Mouse (Mus musculus) forebrain, embryonic 10.5 days (tissue): ENCODE data around the gene Pnlip. TPM values are rescaled to one million over a fixed set of nuclear protein-coding genes. Genes with fewer than 3 reads are reported as not detected.

ENCODE experiments used
- DNase-seq: peaks from one replicate; pipeline ENCODE4 v3.0.0-alpha.2; 2017; ENCODE audit warnings: low spot score; ENCODE audit errors: extremely low spot score
- H3K27ac ChIP-seq: fragments of 300-500 bp; sonication (generic); 2 replicates; pipeline ENCODE4 v1.5.1; 2016; ENCODE audit warnings: mild to moderate bottlenecking
- H3K27me3 ChIP-seq: fragments of 300-500 bp; sonication (generic); 2 replicates; pipeline ENCODE4 v1.6.1; 2016; ENCODE audit warnings: mild to moderate bottlenecking; ENCODE audit not compliant: poor library complexity, severe bottlenecking
- H3K36me3 ChIP-seq: fragments of 300-500 bp; sonication (generic); replicated peaks from 2 replicates; pipeline ENCODE4 v1.6.1; 2016; ENCODE audit warnings: mild to moderate bottlenecking, moderate library complexity
- H3K4me1 ChIP-seq: fragments of 300-500 bp; sonication (generic); 2 replicates; pipeline ENCODE4 v1.6.1; 2016
- H3K4me3 ChIP-seq: fragments of 300-500 bp; sonication (generic); 2 replicates; pipeline ENCODE4 v1.5.1; 2016; ENCODE audit warnings: mild to moderate bottlenecking, moderate library complexity
- H3K9me3 ChIP-seq: fragments of 300-500 bp; sonication (generic); 2 replicates; pipeline ENCODE4 v1.6.1; 2016; ENCODE audit warnings: mild to moderate bottlenecking, moderate library complexity
- WGBS: fragments of 180-500 bp; shearing (Covaris S2); methylation state at CpG from one replicate; pipeline ENCODE4 v1.1.7; 2016; 5-methylcytosine and 5-hydroxymethylcytosine counted together
- polyA plus RNA-seq: library from polyadenylated mRNA; unstranded; fragments of >200 nt; fragmentation: Nextera tagmentation; extraction: Ambion mirVana; gene quantifications from 2 replicates; pipeline ENCODE4 v1.2.1, GENCODE M21; 2016

The Pnlip gene
- polyA plus RNA-seq, 1 experiment from 2014 or later = not detected

DNA sequence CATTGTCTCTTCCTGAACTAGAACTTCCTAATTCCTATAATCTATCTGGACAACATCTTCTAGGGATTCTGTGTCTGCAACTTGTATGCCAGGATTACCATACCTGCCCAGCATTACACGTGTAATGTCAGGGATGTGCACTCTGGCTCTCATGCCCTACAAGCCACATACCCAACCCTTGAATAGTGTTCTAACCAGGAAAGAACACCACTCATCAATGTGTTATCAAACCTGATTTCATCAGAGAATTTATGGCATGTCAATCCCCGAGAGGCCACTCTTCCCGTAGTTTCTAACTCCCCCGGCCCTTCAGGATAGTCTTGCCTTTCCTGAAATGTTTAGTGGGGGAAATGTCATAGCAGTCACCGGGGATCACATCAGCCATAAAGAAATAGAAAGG, 12.6 kb downstream of the Pnlip start:
- Histone ChIP-seq H3K9me3 (no peaks in the 10 kb centered on the region), H3K27ac (no peak overlapping the region), H3K4me3 (no peak overlapping the region), H3K27me3 (no peaks in the 10 kb centered on the region), H3K4me1 (no peaks in the 10 kb centered on the region), H3K36me3 (no peaks in the 10 kb centered on the region)
- no peak for DNase-seq
- 88% methylated on average over 5 of the region's 5 CpGs for WGBS

DNA sequence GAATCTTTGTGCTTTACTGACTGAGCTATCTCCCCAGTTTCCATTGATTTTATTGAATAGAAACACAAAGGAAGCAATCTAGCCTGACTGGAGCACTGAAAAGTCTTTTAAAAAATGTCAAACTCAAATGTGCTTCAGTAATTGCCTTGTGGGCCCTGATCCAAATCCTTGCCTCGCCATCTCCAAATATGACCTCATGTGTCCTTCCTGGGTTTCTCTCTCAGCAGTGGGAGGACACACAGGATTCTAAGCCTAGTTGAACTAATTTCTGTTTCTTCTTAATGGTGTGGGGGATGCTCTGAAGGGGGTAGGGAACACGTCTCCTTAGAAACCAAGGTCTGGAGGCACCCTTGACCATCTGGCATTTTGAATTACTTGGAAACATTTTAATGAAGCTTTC, 22.3 kb downstream of the Pnlip start:
- Histone ChIP-seq H3K9me3 (no peaks in the 10 kb centered on the region), H3K4me3 (no peak overlapping the region), H3K27ac (no peak overlapping the region), H3K36me3 (no peaks in the 10 kb centered on the region), H3K4me1 (peaks cover 9% of the 10 kb centered on the region), H3K27me3 (no peaks in the 10 kb centered on the region)
- DNase-seq = no peak
- 69% methylated on average over 2 of the region's 2 CpGs for WGBS

DNA sequence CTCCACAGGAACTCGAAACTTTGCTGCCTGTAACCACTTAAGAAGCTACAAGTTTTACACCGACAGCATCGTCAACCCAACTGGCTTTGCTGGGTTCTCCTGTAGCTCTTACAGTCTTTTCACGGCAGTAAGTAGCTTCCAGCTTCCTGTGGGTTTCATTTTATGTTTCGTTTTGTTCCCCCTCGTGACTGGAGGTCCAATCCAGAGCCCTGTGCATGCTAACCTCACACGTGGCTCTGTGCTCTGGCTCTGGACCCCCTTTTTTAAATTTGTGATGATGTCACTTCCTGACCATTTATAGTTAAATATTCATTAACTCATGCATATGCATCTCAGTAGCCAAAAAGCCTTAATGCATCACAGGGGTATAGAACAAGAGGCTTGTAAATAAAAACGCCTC, 24.8 kb downstream of the Pnlip start:
- WGBS = 84% methylated on average over 8 of the region's 8 CpGs
- no peak for DNase-seq
- no peak overlapping the region for H3K4me3 ChIP-seq
- H3K27ac ChIP-seq = no peak overlapping the region
- H3K36me3 ChIP-seq = no peaks in the 10 kb centered on the region
- no peaks in the 10 kb centered on the region for H3K9me3 ChIP-seq
- no peaks in the 10 kb centered on the region for H3K27me3 ChIP-seq
- peaks cover 9% of the 10 kb centered on the region for H3K4me1 ChIP-seq

DNA sequence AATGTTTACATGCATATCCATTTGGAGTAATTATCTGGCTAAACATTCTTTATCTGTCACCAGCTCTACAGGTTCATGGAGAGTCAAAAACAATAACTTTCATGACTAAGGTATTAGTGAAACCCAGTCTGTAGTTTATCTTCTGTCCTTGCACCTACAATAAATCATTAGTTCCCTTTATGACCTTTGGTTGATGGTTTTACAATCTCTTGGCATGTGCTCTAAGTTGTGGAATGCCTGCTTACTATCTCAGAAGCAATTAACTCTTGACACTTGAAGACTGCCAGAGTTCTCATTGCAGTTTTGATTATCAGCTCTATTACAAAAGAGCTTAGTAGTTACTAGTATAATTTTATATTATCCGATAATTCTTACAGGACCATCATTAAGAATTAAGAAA, 36.6 kb downstream of the Pnlip start:
- H3K4me1 ChIP-seq = no peaks in the 10 kb centered on the region
- no peak overlapping the region for H3K4me3 ChIP-seq
- no peak overlapping the region for H3K27ac ChIP-seq
- H3K27me3 ChIP-seq = no peaks in the 10 kb centered on the region
- DNase-seq = no peak
- H3K9me3 ChIP-seq = no peaks in the 10 kb centered on the region
- WGBS = 91% methylated on average over 1 of the region's 1 CpGs
- no peaks in the 10 kb centered on the region for H3K36me3 ChIP-seq

DNA sequence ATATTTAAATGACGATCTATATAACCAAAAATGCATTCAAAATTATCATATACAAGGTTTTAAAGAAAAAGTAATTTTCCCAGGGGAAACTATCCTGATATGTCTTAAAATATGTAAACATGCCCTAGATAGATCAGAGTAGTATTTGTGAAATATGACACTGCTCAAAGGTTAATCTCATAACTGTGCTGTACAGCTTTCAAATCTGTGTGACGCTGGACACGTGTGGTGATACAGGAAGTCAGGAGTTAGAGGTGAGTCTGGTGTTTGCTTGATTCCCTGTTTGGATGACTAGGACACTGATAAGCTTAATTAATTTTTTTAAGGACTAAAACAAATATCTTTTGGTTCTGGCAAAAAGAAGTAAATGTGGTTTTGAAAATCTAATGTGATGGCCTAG, 43.0 kb downstream of the Pnlip start:
- H3K36me3 ChIP-seq = no peaks in the 10 kb centered on the region
- no peaks in the 10 kb centered on the region for H3K27me3 ChIP-seq
- no peak overlapping the region for H3K27ac ChIP-seq
- H3K4me1 ChIP-seq = no peaks in the 10 kb centered on the region
- no peak for DNase-seq
- H3K4me3 ChIP-seq = no peak overlapping the region
- WGBS = 89% methylated on average over 3 of the region's 3 CpGs
- no peaks in the 10 kb centered on the region for H3K9me3 ChIP-seq

DNA sequence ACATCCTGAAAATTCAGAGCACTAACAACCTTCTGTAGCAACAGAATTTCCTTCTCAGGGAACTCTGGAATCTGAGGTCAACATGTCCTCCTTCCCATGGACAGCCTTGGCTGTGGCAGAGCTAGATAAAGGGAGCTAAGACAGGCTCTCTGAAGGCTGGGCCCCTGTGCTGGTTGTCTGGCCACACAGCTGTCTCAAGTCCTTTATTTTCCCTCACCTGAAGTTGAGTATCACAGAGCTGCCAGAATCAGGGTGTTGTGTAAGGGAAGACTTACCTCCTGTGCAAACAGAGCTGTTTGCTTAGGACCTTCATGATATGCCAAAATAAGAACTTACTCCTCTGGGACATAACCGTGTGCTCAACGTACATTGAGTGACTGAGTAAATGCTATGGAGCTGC, 43.9 kb downstream of the Pnlip start:
- Histone ChIP-seq H3K9me3 (no peaks in the 10 kb centered on the region), H3K27ac (no peak overlapping the region), H3K4me1 (no peaks in the 10 kb centered on the region), H3K4me3 (no peak overlapping the region), H3K36me3 (no peaks in the 10 kb centered on the region), H3K27me3 (no peaks in the 10 kb centered on the region)
- WGBS = 91% methylated on average over 2 of the region's 2 CpGs
- DNase-seq = no peak

DNA sequence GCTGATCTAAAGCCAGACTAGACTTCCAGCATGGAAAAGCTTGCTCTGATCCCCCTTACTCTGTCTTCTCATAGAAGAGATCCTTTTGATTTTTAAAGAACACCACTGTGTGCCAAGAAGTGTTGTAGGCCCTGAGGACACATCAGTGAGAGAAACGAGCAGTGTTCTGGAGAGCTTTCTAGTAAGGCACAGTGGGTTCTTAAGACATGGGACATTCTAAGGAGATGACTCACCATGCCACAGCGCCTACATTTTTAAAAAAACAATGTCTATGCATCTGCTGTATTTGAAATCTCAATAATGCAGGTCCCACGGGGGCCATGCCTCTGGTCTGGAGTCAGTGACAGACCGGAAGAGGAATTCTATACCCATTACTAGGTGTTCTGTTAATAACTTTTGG, 52.3 kb downstream of the Pnlip start:
- Histone ChIP-seq H3K4me1 (no peaks in the 10 kb centered on the region), H3K9me3 (no peaks in the 10 kb centered on the region), H3K4me3 (no peak overlapping the region), H3K36me3 (no peaks in the 10 kb centered on the region), H3K27me3 (no peaks in the 10 kb centered on the region), H3K27ac (no peak overlapping the region)
- 90% methylated on average over 4 of the region's 4 CpGs for WGBS
- DNase-seq = no peak

DNA sequence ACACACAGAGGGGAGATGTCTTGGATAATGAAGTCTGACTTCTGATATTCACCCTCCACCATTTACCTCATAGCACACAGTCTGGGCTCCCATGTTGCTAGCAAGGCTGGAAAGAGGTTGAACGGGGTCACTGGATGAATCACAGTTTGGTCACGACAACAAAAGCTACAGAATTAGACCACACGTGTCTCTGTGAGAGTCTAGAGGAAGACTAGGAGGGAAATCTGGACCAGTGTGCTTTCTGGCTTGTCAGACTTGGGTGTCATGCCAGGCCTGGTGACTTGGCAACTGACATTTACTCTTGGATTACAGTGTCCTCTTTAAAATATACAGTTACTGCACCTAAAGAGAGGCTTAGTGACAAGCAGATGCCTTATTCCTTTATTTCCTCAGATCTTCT, 56.3 kb downstream of the Pnlip start:
- DNase-seq = no peak
- Histone ChIP-seq H3K4me1 (no peaks in the 10 kb centered on the region), H3K27ac (no peak overlapping the region), H3K36me3 (no peaks in the 10 kb centered on the region), H3K27me3 (no peaks in the 10 kb centered on the region), H3K9me3 (no peaks in the 10 kb centered on the region), H3K4me3 (no peak overlapping the region)
- 74% methylated on average over 3 of the region's 3 CpGs for WGBS

DNA sequence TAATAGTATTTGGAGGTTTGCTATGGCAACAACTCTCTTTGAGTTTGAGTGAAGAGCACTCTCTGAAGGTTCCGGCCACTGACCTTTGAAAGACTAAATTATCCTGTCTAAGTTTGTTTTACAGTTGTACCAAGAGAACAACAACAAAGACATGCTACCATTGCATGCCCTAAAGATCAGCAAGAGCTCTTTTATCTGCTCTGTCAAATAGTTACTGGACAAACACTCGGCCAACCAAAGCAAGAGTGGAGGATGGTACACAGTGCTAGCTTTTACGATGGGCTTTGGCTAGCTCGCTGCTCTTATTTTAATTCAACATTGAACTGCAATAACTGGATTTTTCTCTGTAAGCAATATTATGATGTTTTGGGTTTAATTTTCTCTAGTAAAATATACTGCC, 65.6 kb downstream of the Pnlip start:
- H3K4me1 ChIP-seq = 0 out of 2 replicates have a peak, but pooled peaks cover 2% of the 10 kb centered on the region
- H3K27me3 ChIP-seq = no peaks in the 10 kb centered on the region
- 95% methylated on average over 4 of the region's 4 CpGs for WGBS
- no peak for DNase-seq
- no peaks in the 10 kb centered on the region; the same call in 1 of the 2 replicates for H3K9me3 ChIP-seq
- H3K27ac ChIP-seq = no peak overlapping the region
- H3K36me3 ChIP-seq = no peaks in the 10 kb centered on the region
- no peak overlapping the region for H3K4me3 ChIP-seq

DNA sequence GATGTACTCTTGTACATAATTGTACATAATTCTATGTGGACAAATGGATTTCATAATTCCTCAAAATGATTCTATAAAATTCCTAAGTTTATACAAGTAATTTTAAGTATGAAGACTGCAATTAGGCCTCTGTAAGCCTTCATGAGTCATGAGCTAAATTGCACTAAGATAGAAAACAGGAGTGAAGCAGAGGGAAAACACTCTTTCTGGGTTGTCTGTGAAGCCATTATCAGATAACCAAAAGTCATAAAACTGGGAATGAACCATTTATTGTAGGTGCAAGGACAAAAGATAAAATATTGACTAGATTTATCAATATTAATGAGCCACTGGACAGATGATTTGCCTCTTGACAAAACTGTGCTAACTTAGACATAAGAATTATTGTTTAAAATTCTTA, 68.1 kb downstream of the Pnlip start:
- Histone ChIP-seq H3K36me3 (no peaks in the 10 kb centered on the region), H3K4me1 (0 out of 2 replicates have a peak, but pooled peaks cover 2% of the 10 kb centered on the region), H3K9me3 (peaks cover 4% of the 10 kb centered on the region; the same call in 1 of the 2 replicates), H3K27me3 (no peaks in the 10 kb centered on the region), H3K4me3 (no peak overlapping the region), H3K27ac (no peak overlapping the region)
- DNase-seq = no peak

DNA sequence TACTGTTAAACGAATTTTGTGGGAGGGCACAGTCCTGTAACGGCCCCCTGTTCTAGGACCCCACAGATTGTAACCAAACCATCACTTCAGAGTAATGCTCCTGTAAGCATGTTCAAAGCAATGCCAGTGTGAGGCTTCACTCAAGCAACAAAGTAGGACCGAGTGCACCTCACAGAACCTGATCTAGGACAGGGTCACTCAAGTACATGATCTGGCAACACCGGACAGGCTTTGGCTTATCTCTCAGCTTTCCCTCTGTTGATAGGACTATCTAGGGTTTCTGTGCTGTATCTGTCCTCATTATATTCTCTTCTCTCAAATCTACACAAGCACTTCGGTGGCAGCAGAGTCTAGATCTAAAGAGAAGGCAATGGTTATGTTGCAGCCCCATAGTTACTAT, 74.3 kb downstream of the Pnlip start:
- Histone ChIP-seq H3K27ac (no peak overlapping the region), H3K4me3 (no peak overlapping the region), H3K9me3 (peaks cover 4% of the 10 kb centered on the region; the same call in 1 of the 2 replicates), H3K27me3 (no peaks in the 10 kb centered on the region), H3K36me3 (no peaks in the 10 kb centered on the region), H3K4me1 (peaks cover 4% of the 10 kb centered on the region)
- 90% methylated on average over 5 of the region's 5 CpGs for WGBS
- DNase-seq = no peak

DNA sequence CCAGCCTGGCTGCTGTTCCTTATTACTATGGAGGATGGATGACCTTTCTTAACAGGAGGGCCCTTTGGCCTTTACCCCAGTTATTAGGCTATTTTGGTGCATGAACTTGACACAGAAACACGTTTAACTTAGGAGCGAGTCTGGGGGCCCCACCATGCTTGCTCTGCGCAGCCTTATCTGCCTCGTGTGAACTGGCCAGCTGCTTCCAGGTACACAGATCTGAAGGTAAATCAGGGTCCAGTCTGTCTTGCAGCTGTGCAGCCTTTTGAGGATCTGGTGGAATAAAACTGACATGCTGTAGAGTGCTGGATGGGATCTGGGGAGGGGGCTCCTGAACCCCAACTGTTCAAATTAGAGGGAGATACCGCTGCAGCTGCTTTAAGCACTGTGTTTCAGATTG, 75.5 kb downstream of the Pnlip start:
- Histone ChIP-seq H3K9me3 (peaks cover 4% of the 10 kb centered on the region; the same call in 1 of the 2 replicates), H3K27ac (no peak overlapping the region), H3K27me3 (no peaks in the 10 kb centered on the region), H3K4me3 (no peak overlapping the region), H3K36me3 (no peaks in the 10 kb centered on the region), H3K4me1 (peaks cover 4% of the 10 kb centered on the region)
- no peak for DNase-seq
- WGBS = 83% methylated on average over 5 of the region's 5 CpGs

DNA sequence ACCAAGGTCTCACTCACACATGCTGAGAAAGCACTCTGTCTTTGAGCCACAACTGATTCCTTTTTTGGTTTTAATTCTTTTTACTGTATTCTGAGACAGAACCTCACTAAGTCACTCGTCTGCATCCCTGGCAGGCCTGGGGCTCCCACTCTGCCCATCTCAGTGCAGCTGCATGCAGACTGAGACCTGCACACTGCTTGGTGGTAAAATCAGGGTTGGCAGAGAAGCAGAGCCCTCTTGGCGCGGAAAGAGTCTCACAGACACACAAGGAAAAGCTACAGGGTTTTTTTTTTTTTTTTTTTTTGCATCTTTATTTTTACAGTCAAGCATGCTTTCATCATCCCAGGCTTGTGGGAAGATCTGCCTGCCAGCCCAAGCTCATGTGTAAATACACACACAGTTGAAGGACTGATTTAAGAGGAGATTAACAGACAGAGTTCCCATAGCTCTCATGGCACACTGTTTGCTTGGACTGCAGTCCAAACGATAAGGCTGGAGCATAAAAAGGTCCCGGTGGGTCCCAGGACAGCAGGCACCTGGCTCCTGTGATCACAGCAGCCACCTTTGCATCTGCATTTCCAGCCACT, 76.2 kb downstream of the Pnlip start, which contains the start of gene Pnliprp1:
TSS of gene Pnliprp1 (plus strand) at position 443 of the 587 bp plus-strand sequence.
- H3K27me3 ChIP-seq = no peaks in the 10 kb centered on the region
- H3K27ac ChIP-seq = no peak within 1 kb of the TSS
- 63% methylated on average over 5 of the region's 5 CpGs for WGBS

More for the DNA sequence above, 76.2 kb downstream of the Pnlip start, which contains the start of gene Pnliprp1:
- H3K9me3 ChIP-seq = peaks cover 4% of the 10 kb centered on the region; the same call in 1 of the 2 replicates
- H3K36me3 ChIP-seq = no peaks in the 10 kb centered on the region
- no peak for DNase-seq
- H3K4me1 ChIP-seq = peaks cover 4% of the 10 kb centered on the region
- H3K4me3 ChIP-seq = no peak within 1 kb of the TSS
